Mouse (Mus musculus): Measurements from ENCODE around the gene Six1.

Six1 gene

DNA sequence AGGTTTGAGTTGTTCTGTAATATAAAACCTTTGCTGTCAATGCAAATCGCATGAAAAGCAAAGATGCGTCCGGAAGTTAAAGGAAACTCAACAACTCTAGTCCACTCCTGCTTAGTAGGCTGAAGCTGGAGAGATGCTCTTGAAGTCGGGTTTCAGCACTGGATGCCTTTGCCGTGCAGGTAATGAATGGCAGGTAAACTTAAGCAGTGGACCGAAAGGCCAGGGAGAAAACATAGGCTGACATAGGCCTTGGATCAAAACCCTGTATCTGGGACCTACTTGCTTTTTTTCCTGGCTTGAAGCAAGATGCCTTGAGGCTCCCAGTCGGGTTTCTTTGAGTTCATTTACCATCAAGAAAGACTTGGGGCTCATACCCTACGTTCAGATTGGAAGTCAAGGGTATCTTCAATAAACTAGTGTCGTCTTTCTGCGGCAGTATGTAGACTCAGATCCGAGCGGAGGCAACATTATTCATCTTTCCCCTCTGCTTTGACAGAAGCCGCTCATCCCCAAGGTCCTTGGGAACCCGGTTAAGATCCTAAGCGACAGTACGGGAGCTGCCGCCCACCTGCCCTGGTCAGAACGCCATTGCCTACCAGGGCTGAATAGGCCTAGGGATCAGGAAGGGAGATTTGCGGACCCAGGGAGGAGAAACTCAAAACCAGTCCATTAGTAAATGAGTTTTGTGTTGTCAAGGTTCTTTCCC lies 4.0 kb downstream of the Six1 start:
- peak; percentile 56 for DNase-seq

DNA sequence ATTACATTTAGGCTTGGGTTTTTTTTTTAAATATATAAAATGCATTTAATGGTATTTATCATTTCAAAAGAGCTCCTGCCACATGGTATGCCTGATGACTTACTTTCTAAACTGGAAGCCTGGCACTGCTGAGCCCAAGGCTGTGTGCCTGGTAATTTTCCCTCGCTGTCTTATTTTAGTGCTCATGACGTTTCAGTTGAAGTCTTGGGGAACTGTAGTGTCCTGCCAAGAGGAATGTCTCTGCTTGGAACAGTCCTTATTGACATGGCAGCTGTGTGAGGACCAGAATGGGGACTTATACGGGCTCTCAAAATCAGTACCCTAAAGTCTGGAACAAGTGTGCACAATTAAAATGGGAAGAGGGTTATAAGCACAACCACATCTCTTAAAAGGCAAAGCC lies 5.2 kb downstream of the Six1 start:
- peak; percentile 71 for DNase-seq

DNA sequence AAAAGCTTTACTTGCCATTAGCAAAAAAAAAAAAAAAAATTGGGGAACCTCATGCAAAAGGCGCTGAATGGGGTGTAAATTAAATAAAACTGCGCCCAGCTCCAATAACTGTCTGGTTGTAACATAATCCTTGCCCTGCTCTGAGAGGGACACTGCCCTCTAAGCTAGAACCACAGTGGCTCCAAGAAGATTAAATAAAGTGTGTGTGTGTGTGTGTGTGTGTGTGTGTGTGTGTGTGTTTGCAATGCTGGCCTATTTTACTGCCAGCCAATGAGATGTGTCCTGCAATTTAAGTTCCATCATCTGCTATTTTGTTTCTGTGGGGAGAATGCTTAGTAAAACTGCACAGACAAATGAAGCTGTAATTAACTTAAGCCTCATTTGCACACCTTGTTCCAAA lies 6.1 kb downstream of the Six1 start:
- DNase-seq, result peak; percentile 75

DNA sequence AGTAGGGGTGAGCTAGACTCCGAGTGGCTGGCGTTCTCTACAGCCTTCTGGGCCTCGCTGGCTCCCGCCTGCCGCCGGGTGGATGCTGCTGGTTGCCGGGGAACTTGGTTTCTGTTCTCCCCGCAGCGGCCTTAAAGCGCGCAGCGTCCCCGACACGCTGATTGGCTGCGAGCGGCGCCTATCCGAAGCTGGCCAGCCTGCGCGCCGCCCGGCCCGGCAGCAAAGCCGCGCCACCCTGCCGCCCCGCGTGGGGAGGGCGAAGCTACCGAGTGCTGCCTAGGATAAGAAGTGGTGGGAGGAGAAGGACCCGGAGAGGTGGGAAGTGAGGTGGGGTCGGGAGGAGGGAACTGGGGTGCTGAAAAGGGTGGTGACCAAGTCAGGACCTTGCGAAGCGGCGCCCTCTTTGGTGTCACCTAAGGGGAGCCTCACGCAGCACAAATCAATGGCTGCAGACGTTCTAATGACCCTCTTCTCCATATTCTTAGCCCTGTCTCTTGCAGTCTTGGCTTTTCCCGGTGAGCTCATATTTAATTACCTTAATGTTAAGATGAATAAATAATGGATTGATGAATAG lies 7.0 kb downstream of the Six1 start:
- DNase-seq, result peak; percentile 99

DNA sequence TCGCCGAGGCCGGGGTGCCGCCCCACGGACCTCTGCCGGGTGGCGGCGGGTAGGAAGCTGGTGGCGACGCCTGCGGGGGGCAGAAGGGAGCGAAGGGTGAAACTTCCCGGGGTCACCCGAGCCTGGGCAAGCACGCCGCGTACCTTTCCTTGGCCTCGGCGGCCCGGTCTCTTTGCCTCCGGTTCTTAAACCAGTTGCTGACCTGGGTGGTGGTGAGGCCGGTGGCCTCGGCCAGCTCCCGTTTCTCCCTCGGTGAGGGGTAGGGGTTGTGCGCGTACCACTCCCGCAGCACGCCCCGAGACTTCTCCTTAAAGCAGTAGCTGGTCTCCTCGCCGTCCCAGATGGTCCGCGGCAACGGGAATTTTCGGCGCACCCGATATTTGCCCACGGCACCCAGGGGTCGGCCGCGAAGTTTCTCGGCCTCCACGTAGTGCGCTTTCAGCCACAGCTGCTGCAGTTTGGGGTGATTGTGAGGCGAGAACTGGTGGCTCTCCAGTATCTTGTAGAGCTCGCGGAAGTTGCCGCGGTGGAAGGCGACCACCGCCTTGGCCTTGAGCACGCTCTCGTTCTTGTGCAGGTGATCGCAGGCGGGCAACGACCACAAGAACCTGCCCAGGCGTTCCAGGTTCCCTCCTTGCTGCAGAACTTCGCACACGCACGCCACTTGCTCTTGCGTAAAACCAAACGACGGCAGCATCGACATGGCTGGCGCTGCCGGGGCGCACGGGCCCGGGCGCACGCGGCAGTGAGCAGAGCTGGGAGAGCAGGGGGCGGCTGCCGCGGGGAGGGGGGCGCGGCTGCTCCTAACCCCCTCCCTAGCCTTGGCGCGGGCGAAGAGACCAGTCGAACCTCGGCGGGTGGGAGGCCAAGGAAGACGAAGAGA lies 7.7 kb downstream of the Six1 start:
- DNase-seq, result peak; percentile 90

DNA sequence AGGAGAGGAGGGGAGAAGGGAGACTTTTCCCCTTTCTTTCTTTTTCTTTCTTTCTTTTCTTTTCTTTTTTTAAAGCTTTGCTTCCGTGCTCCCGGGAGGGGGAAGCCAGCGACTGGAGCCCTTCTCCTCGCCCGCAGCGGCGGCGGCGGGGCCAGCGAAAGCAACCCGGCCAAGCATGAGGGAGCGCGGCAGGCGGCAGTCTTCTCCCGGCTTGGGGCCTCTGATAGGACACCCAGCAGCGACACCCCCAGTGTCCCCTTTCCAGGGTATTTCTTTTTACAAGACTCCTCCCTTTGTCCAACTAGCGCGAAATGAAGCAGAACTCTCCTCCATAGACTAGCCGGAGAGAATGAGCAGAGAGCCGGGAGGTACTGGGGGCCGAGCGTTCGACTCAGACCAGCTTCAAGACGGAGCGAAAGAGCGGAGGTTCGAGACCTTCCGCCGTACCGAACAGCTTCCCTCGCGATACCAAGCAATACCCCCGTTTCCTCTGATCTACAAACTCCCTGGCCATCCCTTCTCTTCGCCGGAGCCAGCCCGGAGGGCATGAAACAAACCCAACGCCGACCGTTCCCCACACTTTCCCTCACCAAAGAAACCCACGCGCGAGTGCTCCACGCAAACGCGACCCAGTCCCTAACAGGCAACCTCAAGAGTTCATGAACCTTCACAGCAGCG lies 8.5 kb downstream of the Six1 start:
- DNase-seq, result peak; percentile 94

DNA sequence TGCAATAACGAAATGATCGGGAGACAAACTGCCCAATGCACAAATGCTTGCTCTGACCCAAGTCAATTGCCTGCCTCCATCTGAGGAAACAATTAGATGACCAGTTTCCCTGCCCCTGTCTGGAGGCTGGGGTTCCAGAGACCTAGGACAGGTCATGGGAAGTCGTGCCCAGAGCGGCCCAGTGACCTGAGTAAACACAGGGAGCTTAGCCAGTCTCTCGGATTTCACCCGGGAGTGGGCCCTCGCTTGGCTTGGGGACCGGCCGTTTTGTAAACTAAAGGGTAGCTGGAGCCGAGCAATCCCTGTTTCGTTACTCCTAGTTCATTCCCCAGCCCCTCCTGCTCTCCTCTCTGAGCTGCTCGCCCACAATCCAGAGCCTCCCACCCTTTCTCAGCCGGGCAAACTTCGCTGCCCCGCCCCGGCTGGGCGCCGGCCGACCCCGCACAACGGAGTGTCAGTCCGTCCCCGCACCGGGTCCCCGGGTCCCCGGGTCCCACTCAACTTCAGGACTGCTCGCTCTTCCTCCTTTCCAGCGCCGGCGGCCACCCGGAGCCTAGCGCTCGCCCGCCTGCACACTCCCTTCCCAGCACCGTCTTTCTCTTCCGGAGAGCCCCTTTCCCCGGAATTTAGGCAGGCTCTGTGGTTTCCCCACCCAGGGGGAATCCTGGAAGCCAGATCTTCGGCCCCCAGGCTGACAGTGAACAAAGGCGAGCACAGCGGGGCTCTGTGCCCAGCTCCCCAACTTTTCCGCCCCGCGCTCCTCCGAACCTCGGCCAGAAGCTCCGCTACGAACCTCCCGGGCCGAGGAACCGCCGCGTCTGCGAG lies 9.3 kb downstream of the Six1 start:
- DNase-seq, result peak; percentile 91

DNA sequence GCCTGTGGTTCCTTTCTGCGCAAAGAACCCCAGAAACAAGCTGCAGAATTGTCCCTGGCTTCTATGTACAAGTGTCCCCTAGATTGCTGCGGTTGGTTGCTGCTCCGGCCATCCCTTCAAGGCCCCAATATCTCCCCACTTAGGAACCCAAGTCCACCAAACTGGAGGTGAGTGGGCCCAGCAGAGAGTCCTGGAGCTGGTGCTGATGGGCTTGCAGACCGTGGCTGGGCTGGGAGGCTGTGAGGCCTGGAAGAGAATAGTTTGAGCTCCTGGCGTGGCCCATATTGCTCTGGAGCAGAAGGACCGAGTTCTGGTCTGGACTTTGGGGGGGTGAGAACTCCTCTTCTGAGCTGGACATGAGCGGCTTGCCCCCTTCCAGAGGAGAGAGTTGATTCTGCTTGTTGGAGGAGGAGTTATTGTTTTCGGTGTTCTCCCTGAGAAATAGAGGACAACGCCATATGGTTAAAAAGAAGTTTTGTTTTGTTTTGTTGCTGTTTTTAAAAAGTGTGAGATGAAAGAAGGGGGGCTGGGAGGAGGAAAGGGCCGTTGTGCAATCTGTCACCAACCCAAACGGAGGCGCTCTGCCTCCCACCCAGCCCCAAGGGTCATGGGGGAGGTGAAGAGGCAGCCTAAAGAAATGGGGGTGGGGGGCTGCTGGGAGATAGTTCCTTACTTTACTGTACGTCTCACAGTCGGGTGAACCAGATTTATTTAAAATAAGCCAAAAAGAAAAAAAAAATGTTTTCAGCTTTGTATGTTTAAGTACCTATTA lies 10.1 kb downstream of the Six1 start:
- peak; percentile 87 for DNase-seq

DNA sequence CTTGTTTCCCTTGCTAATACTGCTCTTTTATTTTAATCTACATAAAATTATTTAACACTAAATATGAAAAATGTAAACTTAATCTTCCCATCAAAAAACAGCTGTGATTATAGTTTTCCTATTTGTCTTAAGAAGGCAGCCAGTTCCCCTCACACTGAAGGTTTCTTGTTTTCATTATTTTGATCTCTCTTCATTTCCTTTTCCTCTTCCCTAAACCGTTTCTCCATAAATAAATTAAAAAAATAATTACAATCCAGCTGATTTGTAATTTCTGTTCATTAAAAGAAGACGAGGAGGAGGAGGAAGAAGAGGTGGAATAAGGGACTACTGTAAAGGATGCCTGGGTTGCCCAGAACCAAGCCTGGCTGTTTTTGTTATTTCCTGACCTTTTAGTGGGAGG lies 10.8 kb downstream of the Six1 start:
- DNase-seq, result no peak

DNA sequence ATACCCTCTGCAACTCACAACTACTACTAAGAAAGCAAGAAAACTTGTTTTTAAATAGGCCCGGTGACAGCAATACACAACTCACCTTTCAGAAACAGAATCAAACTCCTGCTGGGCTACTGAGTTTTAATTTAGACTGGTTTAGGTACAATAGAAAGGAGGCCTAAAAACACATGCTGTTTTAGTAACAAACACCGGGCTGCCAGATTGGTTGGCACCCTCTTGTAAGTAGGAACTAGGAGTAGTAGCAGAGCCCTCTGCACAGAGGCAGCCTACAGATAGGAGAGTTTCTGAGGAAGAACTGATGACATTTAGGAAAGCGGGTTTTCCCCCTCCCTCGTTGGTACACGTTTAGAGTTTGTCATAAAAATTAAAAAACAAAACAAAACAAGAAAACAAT lies 11.3 kb downstream of the Six1 start:
- peak; percentile 29 for DNase-seq

DNA sequence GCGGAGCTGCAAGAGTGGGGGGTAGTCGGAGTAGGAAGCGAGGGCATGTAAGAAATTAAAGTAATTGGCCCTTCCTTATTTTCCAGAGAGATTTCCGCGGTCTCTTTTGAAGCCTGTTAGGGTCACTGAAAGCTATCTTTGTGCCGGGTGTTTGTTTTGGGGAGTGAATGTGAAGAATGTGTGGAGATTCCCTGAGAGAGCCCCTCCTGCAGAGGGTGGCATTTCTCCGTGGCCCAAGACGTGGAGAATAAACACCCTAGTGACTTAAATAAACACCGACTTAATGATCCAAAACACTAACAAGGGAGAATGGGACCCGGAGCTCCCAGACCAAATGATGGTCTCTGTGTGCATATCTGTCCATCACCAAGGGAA lies 12.4 kb downstream of the Six1 start:
- peak; percentile 56 for DNase-seq

DNA sequence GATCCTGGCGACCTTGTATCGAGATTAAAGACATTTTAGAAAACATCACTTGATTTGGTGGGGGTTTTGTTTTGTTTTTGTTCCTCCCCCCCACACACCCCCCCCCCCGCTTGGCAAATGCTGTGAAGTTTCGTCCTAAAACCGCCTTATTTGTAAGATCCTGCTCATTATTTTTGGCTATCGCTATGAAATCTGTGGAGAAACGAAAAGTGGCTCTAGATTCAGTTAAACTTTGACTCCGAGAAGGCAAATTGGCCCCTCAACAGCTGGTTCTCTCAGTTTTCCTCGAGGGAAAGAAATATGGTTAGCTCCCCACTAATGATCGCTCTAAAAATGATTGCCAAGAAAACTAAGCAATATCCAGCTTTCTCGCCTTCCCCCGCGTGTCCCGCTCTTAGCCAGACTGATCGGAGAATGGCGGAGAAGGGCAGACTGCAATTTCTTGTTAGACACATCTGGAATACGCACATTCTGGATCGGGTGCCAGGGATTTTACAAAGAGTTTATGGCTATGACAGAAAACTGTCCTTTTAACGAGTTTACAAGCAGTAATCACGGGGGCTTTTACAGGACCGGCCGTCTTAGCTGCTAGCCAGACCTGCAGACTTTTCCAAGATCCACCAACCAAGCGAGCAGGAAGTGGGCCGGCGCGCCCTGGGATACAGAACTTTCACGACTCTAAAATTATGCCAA lies 13.0 kb downstream of the Six1 start:
- DNase-seq, result peak; percentile 86

DNA sequence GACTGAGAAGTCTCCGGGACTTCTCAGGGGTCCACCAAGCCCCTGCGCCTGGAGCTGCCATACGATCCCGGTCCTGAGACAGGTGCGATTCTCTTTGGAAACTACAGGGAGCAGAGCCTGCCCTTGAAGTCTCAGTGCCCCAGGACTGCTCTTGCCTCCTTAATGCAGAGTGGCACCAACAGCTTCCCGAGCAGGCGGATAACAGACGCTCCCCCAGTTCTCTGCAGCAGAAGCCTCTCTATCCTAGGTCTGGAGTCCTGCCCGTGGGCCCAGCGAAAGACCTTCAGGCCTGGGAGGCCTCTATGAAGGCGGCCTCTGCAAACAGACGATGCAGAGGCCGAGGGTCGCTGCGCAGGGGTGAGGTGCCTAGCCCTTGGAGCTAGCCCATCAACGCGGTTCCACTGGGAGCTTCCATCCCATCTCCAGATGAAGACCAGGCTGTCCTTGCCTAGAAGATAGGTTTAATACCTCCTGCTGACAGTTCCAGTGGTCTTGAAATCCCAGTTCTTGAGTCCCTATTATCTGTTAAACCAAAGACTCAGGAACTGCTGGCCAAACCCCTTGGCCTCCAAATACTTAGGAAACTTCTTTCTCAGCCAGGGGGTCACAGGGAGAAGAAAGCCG lies 13.6 kb downstream of the Six1 start:
- peak; percentile 81 for DNase-seq

DNA sequence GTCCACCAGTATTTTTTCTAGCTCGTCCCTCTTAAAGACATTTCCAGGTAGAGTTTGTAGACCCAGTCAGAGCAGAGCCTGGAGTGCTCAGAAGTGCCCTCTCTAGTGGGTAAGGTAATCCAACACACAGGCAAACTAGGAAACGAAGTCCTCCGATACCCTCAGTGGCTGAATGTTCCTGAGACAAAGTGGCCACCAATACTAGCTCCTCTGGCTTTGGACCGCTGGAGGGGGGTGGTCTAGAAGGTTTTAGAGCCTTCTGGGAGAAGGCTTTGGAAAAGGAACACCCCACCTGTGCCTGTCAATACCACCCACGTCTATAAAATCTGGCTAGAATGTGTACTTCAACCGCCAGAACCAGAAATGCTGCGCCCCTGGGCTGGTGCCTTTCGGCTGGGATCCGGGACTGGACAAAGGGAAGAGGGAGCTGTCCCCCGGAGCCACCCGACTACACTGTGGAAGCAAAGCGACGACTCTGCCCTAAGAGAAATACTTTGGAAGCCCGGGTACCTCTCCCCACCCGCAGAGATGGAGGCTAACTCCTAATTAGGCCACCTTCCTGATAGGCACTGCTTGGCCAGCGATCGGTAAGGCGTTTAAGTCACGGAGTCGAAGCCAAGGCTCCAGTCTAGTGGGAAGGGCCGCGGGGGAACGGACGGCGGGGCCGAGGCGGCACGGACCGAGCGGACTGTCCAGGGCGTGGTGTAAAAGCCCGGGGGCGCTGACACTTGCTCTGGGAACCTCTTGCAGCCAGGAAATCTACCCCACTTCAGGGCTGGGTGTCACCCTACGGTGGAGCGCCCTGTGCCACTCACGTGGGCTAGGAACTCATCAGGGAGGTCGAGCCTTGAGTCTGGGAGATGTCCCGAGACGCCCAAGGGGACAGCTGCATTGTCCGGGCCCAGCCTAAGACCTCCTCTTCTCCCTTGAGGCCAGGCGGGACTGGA lies 14.4 kb downstream of the Six1 start:
- DNase-seq, result peak; percentile 85

DNA sequence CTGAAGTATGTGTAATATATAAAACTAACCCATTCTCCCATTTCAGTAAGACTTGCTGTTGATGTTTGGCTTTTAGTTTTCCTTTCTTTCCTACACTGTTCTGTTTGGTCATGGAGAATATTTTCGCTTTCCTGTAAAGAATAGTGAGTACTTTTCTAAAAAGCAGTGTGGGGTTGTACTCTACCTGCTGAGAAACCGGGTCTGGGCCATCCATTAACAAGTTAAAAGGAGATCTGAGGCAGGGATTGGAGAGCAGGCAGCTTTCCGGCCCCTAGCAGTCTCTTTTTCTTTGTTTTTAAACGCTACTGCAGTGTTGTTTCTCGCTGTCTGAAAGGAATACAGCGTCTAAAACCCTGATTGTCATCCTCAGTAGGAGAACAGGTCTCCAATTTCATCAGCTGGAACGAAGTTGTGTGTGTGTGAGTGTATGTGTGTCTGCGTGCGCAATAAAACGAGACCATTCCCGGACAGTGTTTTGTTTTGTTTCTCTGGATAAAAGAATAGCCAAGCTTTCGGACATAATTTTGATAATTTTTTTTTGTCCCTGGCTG lies 15.2 kb downstream of the Six1 start:
- peak; percentile 70 for DNase-seq

DNA sequence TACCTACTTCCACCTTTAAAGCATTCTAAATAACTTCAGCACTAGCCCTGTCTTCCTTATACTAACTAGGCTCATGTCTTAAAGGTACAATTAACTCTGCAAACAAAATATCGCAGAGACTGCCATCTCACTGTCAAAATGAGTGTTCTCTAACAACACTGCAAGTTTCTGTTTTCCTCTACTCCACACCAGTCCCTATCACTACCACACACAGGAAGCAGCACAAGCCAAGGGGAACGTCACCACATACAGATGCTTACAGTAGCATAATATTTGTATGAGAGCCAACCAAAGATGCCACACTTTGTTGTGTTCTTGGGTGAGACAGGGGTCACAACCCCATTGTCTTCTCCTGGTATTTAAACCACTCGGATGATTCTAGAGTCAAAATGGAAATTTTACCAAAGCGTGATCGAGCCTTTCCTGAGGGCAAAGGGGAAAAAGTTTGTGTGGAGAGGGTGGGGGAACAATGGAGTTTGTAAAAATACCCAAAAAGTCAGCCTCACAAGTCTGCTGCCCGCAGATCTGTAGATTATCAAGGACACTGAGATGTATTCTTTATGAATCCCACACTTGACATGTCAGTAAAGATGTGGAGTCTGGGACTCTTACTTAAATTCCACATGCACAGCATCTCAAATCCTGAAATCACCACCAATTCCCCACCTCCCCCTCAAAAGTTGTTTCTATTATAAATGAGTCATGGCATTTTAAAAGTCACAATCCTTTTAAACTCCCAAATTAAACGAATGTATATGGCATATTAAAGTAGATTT lies 16.1 kb downstream of the Six1 start:
- peak; percentile 62 for DNase-seq

DNA sequence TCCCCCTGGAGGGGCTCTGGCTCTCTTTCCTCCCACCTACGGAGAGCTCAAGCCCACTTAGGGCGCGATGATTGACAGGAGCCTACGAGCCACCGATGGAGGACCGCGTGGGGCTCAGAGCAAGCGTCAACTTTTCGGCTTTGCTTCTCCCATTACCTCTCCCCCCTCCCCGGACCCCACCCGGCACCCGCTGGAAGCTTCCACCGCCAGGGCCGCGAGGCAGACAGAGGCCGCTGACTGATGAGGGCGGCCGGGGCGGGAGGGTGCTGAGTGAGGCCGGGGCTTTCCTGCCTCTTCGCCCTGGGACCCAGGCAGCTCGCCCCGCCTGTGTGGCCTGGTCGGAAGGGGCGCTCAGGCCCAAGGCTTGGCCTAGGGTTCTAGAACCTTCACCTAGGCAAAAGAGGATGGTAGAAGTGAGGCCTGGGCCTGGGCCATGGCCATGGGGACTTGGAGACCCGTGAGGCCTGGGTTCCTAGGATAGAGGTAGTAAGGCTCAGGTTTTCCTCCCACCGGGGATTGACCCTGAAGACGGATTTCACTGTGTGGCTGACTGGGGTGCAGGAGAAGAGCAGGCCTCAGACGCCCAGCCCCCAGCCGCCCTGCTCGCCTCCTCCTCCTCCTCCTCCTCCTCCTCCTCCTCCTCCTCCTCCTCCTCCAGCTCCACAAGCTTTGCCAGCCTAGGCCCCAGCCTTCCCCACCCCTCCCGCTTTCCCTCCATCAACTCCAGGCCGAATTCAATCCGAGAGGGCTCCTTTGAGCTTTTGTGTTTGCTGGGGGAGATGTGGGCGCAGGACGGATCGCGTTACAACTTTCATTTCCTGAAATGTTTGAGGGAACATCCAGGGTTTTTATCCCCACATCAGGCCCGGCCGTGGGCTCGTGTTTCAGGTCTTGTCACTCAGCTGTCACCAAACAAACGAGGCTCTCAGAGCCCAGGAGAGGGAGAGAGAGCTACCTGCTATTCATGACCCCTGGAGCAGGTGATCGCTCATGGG lies 18.5 kb downstream of the Six1 start:
- DNase-seq, result peak; percentile 81
